Mouse (Mus musculus): Measurements from ENCODE around the gene Lmntd1. TPM values are rescaled to one million over a fixed set of nuclear protein-coding genes. Genes with fewer than 3 reads are reported as not detected.
A peak's percentile ranks its signal among the peaks of the same experiment; 100 is the strongest.

Lmntd1 gene
- polyA plus RNA-seq, 1 experiment from 2014 or later: 0.21 TPM

DNA sequence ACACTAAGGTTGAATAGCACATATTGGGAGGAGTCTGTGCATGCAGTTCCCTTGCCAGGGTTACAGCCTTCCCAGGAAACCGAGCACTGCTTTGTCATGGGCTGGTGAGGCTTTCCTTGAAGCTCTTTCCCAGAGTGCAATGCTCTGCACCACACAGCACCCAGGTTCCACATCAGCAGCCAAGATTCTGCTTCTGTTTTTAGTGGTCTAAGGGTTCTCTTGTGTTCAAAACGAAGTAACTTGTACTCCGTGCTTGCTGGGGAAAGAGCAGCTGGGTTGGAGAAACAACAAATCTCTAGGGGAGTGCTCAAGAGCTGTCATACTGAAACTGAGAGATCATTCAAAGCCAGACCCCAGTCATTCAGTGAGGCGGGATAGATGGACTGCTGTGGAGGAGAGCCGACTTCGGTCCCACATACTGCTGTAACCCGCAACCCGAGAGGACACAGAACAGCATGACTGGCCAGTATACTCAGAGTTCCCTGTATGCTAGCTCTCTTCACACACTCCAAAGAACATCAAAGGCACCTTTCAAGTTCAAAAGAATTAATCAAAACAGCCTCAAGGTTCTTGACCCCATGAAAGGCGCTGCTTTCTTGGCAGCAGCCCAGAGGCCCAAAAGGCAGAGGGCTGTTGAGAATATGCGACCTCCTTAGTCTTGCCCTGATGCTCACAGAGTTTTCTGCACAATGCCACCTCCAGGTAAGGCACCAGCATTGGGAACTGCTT is 35.5 kb downstream of the Lmntd1 start:
- Histone ChIP-seq H3K27me3 (ENCODE audit: control insufficient read depth, insufficient read depth, low read length) (no peaks in the 10 kb centered on the region), H3K9me3 (ENCODE audit: control insufficient read depth, low read length) (no peaks in the 10 kb centered on the region), H3K4me3 (ENCODE audit: low read depth, low read length) (no peak overlapping the region), H3K4me2 (ENCODE audit: low read depth) (no peak overlapping the region), H3K4me1 (ENCODE audit: control insufficient read depth, insufficient read depth, low read length) (peaks cover 3% of the 10 kb centered on the region), H3K27ac (ENCODE audit: low read depth, low read length) (no peak overlapping the region), H3K9ac (ENCODE audit: low read length) (no peak overlapping the region), H3K36me3 (ENCODE audit: control insufficient read depth, insufficient read depth, low read length) (no peaks in the 10 kb centered on the region)
- ATAC-seq (ENCODE audit: insufficient read depth, low FRiP score, low TSS enrichment) (no peak), DNase-seq (ENCODE audit: low spot score) (peak; percentile 31)
- WGBS: 46% methylated on average over 10 of the region's 10 CpGs

DNA sequence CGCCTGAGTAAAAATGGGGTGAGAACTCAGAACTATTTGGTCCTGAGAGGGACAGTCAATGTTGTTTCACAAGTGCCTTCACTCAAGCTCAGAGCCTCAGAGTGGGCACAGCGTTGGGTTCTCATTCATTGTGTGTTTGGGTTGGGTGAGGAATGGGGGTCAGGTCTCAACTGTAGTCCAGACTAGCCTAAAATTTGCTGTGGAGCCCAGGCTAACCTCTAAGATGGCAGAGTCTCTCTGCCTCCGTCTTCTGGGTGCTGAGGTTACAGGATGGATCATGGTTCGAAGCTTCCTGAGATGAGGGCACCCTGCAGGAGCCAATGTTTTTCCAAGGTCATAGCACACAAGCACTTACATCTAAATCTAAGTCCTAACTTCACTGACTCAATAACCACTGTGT is 37.4 kb downstream of the Lmntd1 start:
- H3K4me2 ChIP-seq (ENCODE audit: low read depth): no peak overlapping the region
- no peaks in the 10 kb centered on the region for H3K9me3 ChIP-seq (ENCODE audit: control insufficient read depth, low read length)
- H3K4me1 ChIP-seq (ENCODE audit: control insufficient read depth, insufficient read depth, low read length): peaks cover 3% of the 10 kb centered on the region
- WGBS: 87% methylated on average over 4 of the region's 4 CpGs
- H3K36me3 ChIP-seq (ENCODE audit: control insufficient read depth, insufficient read depth, low read length): no peaks in the 10 kb centered on the region
- DNase-seq (ENCODE audit: low spot score): no peak
- no peak for ATAC-seq (ENCODE audit: insufficient read depth, low FRiP score, low TSS enrichment)
- H3K4me3 ChIP-seq (ENCODE audit: low read depth, low read length): no peak overlapping the region
- no peak overlapping the region for H3K27ac ChIP-seq (ENCODE audit: low read depth, low read length)
- no peak overlapping the region for H3K9ac ChIP-seq (ENCODE audit: low read length)
- no peaks in the 10 kb centered on the region for H3K27me3 ChIP-seq (ENCODE audit: control insufficient read depth, insufficient read depth, low read length)

DNA sequence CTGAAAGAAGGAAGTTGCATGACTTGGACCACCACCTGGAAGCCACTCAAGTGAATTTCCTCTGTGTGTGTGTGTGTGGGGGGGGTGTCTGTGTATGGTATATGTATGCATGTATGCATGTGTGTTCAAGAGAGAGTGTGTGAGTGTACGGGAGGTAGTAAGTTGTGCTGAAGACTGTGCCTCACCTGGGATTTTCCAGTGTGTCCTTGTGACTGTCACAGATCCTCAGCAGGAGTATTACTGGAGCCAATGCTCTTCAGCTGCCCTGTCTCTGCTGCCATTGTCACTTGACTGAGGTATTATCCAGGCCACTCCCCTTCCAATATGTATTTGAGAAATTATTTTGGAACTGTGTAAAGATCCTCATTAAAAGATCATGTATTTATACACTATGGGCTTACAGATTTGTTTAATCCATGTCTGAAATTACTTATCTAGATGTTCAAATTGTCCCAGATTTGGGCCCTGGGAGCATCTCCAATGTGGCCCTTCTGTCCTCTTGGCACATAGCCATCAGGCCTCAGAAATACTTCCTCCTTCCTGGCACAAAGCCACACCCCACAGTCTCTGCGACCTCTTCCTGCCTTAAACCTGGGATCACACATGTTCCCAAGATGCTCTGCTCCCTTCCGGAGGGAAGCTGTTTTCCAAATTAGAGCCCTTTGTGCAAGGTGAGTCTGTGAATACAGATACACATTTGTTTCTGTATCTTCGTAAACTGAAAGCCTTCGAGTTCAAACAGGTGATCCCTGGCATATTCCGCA is 40.7 kb downstream of the Lmntd1 start:
- Histone ChIP-seq H3K4me3 (ENCODE audit: low read depth, low read length) (no peak overlapping the region), H3K36me3 (ENCODE audit: control insufficient read depth, insufficient read depth, low read length) (no peaks in the 10 kb centered on the region), H3K4me1 (ENCODE audit: control insufficient read depth, insufficient read depth, low read length) (no peaks in the 10 kb centered on the region), H3K9me3 (ENCODE audit: control insufficient read depth, low read length) (no peaks in the 10 kb centered on the region), H3K27ac (ENCODE audit: low read depth, low read length) (no peak overlapping the region), H3K4me2 (ENCODE audit: low read depth) (no peak overlapping the region), H3K9ac (ENCODE audit: low read length) (no peak overlapping the region), H3K27me3 (ENCODE audit: control insufficient read depth, insufficient read depth, low read length) (no peaks in the 10 kb centered on the region)
- no peak for DNase-seq (ENCODE audit: low spot score)
- no peak for ATAC-seq (ENCODE audit: insufficient read depth, low FRiP score, low TSS enrichment)
- 94% methylated on average over 6 of the region's 6 CpGs for WGBS

DNA sequence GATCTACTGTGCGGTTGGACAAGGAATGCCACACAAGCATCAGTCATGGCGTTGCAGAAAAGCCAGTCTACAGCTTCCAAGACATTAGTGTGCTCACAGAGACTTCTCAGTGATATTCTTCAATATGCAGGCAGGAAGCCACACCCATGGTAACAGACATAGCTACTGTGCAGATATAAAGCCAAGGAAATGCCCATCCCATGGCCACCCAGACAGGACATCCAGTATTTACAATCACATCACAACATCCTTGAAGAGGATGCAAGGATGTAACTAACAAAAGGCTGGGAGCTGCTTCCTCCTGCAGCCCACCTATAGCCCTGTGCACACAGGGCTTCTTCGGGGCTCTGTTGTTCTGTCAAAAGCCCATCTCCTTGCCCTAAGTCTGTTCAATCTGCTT is 45.4 kb downstream of the Lmntd1 start:
- 88% methylated on average over 3 of the region's 3 CpGs for WGBS

DNA sequence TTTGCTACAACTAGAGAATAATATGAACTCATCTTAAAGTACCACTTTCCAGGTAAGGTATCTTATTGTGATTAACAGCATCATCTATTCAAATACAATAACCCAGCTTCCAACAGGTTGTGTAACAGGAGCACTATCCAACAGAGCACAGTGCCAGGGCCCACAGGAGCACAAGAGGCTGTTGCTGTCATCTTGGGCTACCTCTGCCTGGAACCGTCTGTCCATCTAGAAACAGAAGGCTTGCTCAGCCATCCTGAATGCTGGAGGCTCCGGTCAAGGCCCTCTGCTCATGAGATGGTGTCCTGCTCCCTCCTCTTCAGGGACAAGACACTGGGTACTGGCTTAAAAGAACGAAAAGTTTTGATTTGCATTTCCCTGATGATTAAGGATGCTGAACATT is 46.3 kb downstream of the Lmntd1 start:
- Histone ChIP-seq H3K36me3 (ENCODE audit: control insufficient read depth, insufficient read depth, low read length) (no peaks in the 10 kb centered on the region), H3K4me2 (ENCODE audit: low read depth) (no peak overlapping the region), H3K9ac (ENCODE audit: low read length) (no peak overlapping the region), H3K27ac (ENCODE audit: low read depth, low read length) (no peak overlapping the region), H3K27me3 (ENCODE audit: control insufficient read depth, insufficient read depth, low read length) (no peaks in the 10 kb centered on the region), H3K4me1 (ENCODE audit: control insufficient read depth, insufficient read depth, low read length) (no peaks in the 10 kb centered on the region), H3K4me3 (ENCODE audit: low read depth, low read length) (no peak overlapping the region), H3K9me3 (ENCODE audit: control insufficient read depth, low read length) (no peaks in the 10 kb centered on the region)
- WGBS: 86% methylated on average over 3 of the region's 3 CpGs
- ATAC-seq (ENCODE audit: insufficient read depth, low FRiP score, low TSS enrichment): no peak
- DNase-seq (ENCODE audit: low spot score): no peak

More for the DNA sequence above, 45.4 kb downstream of the Lmntd1 start:
- no peak for DNase-seq (ENCODE audit: low spot score)
- no peak for ATAC-seq (ENCODE audit: insufficient read depth, low FRiP score, low TSS enrichment)
- no peak overlapping the region for H3K4me3 ChIP-seq (ENCODE audit: low read depth, low read length)
- no peaks in the 10 kb centered on the region for H3K36me3 ChIP-seq (ENCODE audit: control insufficient read depth, insufficient read depth, low read length)
- H3K9ac ChIP-seq (ENCODE audit: low read length): no peak overlapping the region
- no peak overlapping the region for H3K4me2 ChIP-seq (ENCODE audit: low read depth)
- H3K27me3 ChIP-seq (ENCODE audit: control insufficient read depth, insufficient read depth, low read length): no peaks in the 10 kb centered on the region
- no peaks in the 10 kb centered on the region for H3K4me1 ChIP-seq (ENCODE audit: control insufficient read depth, insufficient read depth, low read length)
- H3K27ac ChIP-seq (ENCODE audit: low read depth, low read length): no peak overlapping the region
- H3K9me3 ChIP-seq (ENCODE audit: control insufficient read depth, low read length): no peaks in the 10 kb centered on the region

GRCm38 (mm10) chr6:145567296-145567695 is 46.8 kb downstream of the Lmntd1 start:
- DNase-seq (ENCODE audit: low spot score) (no peak), ATAC-seq (ENCODE audit: insufficient read depth, low FRiP score, low TSS enrichment) (no peak)
- Histone ChIP-seq H3K4me3 (ENCODE audit: low read depth, low read length) (no peak overlapping the region), H3K9me3 (ENCODE audit: control insufficient read depth, low read length) (no peaks in the 10 kb centered on the region), H3K27ac (ENCODE audit: low read depth, low read length) (no peak overlapping the region), H3K4me2 (ENCODE audit: low read depth) (no peak overlapping the region), H3K36me3 (ENCODE audit: control insufficient read depth, insufficient read depth, low read length) (no peaks in the 10 kb centered on the region), H3K9ac (ENCODE audit: low read length) (no peak overlapping the region), H3K27me3 (ENCODE audit: control insufficient read depth, insufficient read depth, low read length) (no peaks in the 10 kb centered on the region), H3K4me1 (ENCODE audit: control insufficient read depth, insufficient read depth, low read length) (no peaks in the 10 kb centered on the region)
- 79% methylated on average over 8 of the region's 8 CpGs for WGBS

DNA sequence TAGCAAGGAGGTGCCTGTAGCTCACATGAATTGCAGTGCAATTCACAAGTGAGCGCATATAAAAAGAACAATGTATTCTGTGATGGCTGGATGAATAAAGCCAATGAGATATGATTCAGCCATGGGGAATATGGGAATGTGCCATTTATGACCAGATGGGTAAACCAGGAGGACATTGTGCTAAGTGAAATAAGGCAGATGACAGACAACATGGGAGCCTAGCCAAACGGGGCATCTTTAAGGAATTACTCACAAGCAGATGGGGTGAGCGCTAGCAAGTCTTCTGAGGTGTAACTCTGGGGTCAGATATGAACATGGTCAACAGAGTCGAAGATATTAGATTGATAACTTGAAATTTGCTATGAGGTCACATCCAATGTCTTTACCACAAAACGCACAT is 48.5 kb downstream of the Lmntd1 start:
- H3K4me2 ChIP-seq (ENCODE audit: low read depth): no peak overlapping the region
- no peak overlapping the region for H3K4me3 ChIP-seq (ENCODE audit: low read depth, low read length)
- no peaks in the 10 kb centered on the region for H3K4me1 ChIP-seq (ENCODE audit: control insufficient read depth, insufficient read depth, low read length)
- 91% methylated on average over 5 of the region's 5 CpGs for WGBS
- no peaks in the 10 kb centered on the region for H3K36me3 ChIP-seq (ENCODE audit: control insufficient read depth, insufficient read depth, low read length)
- no peak overlapping the region for H3K9ac ChIP-seq (ENCODE audit: low read length)
- DNase-seq (ENCODE audit: low spot score) (no peak), ATAC-seq (ENCODE audit: insufficient read depth, low FRiP score, low TSS enrichment) (no peak)
- no peak overlapping the region for H3K27ac ChIP-seq (ENCODE audit: low read depth, low read length)
- H3K9me3 ChIP-seq (ENCODE audit: control insufficient read depth, low read length): no peaks in the 10 kb centered on the region
- H3K27me3 ChIP-seq (ENCODE audit: control insufficient read depth, insufficient read depth, low read length): no peaks in the 10 kb centered on the region

DNA sequence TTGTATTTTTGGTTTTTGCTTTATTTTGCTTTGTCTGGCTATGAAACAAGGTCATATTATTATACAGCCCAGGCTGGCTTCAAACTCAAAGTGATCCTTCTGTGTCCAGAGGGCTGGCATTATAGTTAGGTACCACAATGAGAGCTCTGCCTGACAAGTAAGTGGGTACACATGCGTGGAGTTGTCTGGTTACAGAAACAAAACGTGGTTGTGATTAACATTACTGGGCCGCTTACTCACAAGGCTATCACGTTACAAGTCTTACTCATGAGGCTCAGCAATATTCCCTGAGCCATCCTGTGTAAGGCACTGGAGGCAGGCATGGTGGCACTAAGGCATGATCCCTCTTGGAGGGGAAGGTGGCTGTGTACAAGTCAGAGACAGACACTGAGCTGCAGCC is 49.4 kb downstream of the Lmntd1 start:
- Histone ChIP-seq H3K4me1 (ENCODE audit: control insufficient read depth, insufficient read depth, low read length) (no peaks in the 10 kb centered on the region), H3K4me2 (ENCODE audit: low read depth) (no peak overlapping the region)
- no peak for DNase-seq (ENCODE audit: low spot score)

More for the DNA sequence above, 49.4 kb downstream of the Lmntd1 start:
- no peak for ATAC-seq (ENCODE audit: insufficient read depth, low FRiP score, low TSS enrichment)
- Histone ChIP-seq H3K9me3 (ENCODE audit: control insufficient read depth, low read length) (no peaks in the 10 kb centered on the region), H3K27ac (ENCODE audit: low read depth, low read length) (no peak overlapping the region), H3K36me3 (ENCODE audit: control insufficient read depth, insufficient read depth, low read length) (no peaks in the 10 kb centered on the region), H3K4me3 (ENCODE audit: low read depth, low read length) (no peak overlapping the region), H3K27me3 (ENCODE audit: control insufficient read depth, insufficient read depth, low read length) (no peaks in the 10 kb centered on the region), H3K9ac (ENCODE audit: low read length) (no peak overlapping the region)
- 48% methylated on average over 4 of the region's 4 CpGs for WGBS
